Mouse (Mus musculus): ENCODE data around the gene Frg2f1. TPM values are rescaled to one million over a fixed set of nuclear protein-coding genes. Genes with fewer than 3 reads are reported as not detected.

The Frg2f1 gene
- polyA plus RNA-seq, 2 experiments: 0.53 to 1.1 TPM

DNA sequence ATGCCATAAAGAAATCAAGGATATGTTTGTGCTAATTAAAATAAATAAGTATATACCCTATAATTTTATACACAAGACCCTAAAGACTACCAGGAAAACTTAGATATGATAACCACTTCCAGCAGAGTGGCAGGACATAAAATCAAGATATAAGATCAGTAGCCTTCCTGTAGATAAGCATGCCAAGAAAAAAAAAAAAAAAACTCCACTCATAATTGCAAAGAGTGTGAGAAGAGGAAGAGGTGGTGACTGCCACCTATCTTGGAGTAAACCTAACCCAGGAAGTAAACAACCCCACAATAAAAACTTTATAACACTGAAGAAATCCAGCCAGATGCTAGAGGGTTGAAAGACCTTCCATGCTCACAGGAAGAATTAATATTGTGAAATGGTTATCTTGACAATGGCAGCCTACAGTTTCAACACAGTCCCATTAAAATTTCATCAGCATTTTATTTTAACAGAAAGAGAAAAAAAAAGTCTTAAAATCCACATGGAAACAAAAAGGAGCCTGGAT lies 12.9 kb downstream of the Frg2f1 start:
- no peaks in the 10 kb centered on the region for H3K4me1 ChIP-seq (replicated peaks; ENCODE audit: control insufficient read depth in 2 of 2, insufficient read depth in 2 of 2, low read length in 1 of 2)
- no peak overlapping the region for H3K4me2 ChIP-seq (ENCODE audit: low read depth)
- no peak overlapping the region for H3K27ac ChIP-seq
- H3K9ac ChIP-seq (replicated peaks): no peak overlapping the region
- DNase-seq (ENCODE audit: low read depth in 3 of 3, low spot score in 3 of 3): no peak
- no peaks in the 10 kb centered on the region for H3K27me3 ChIP-seq (ENCODE audit: control insufficient read depth, insufficient read depth, low read length)
- H3K9me3 ChIP-seq (ENCODE audit: control insufficient read depth, low read length): no peaks in the 10 kb centered on the region
- TF ChIP-seq CTCF (IDR thresholded peaks at IDR 0.05; ENCODE audit: low read depth) (no peak), EP300 (IDR thresholded peaks at IDR 0.05; ENCODE audit: low read depth) (no peak)
- H3K36me3 ChIP-seq (replicated peaks; ENCODE audit: control insufficient read depth, insufficient read depth, low read depth): no peaks in the 10 kb centered on the region
- no peak for ATAC-seq (ENCODE audit: insufficient read depth)
- H3K4me3 ChIP-seq (ENCODE audit: insufficient read depth in 1 of 2, low read depth in 2 of 2, low read length in 2 of 2): no peak overlapping the region

DNA sequence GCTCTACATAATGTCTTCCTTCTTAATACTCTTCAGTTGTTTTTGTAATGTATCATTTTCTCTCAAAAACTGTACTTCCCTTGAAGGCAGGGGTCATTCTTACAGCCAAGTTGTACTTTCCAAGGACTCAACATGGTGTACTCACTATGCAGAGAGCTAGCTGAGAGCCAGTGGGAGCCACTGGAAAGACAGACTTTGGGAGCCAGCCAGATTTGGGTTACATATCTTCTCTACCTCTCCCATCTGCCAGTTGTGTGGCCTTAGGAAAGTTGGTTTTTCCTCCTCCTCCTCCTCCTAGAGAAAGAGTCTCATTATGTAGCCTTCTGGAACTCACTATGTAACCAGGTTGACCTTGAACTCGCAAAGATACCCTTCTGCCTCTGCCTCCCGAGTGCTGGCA lies 14.9 kb downstream of the Frg2f1 start:
- Histone ChIP-seq H3K27me3 (ENCODE audit: control insufficient read depth, insufficient read depth, low read length) (no peaks in the 10 kb centered on the region), H3K9ac (replicated peaks) (no peak overlapping the region), H3K4me1 (replicated peaks; ENCODE audit: control insufficient read depth in 2 of 2, insufficient read depth in 2 of 2, low read length in 1 of 2) (no peaks in the 10 kb centered on the region), H3K36me3 (replicated peaks; ENCODE audit: control insufficient read depth, insufficient read depth, low read depth) (no peaks in the 10 kb centered on the region), H3K4me2 (ENCODE audit: low read depth) (no peak overlapping the region), H3K9me3 (ENCODE audit: control insufficient read depth, low read length) (no peaks in the 10 kb centered on the region), H3K27ac (no peak overlapping the region), H3K4me3 (ENCODE audit: insufficient read depth in 1 of 2, low read depth in 2 of 2, low read length in 2 of 2) (no peak overlapping the region)
- ATAC-seq (ENCODE audit: insufficient read depth): no peak
- WGBS (ENCODE audit: insufficient replicate concordance): 61% methylated on average over 2 of the region's 2 CpGs
- no peak for TF ChIP-seq CTCF (IDR thresholded peaks at IDR 0.05; ENCODE audit: low read depth)
- no peak for TF ChIP-seq EP300 (IDR thresholded peaks at IDR 0.05; ENCODE audit: low read depth)
- DNase-seq (ENCODE audit: low read depth in 3 of 3, low spot score in 3 of 3): no peak

- Histone ChIP-seq H3K27me3 (ENCODE audit: control insufficient read depth, insufficient read depth, low read length) (no peaks in the 10 kb centered on the region), H3K4me2 (ENCODE audit: low read depth) (no peak overlapping the region), H3K27ac (no peak overlapping the region), H3K4me3 (ENCODE audit: insufficient read depth in 1 of 2, low read depth in 2 of 2, low read length in 2 of 2) (no peak overlapping the region), H3K4me1 (replicated peaks; ENCODE audit: control insufficient read depth in 2 of 2, insufficient read depth in 2 of 2, low read length in 1 of 2) (no peaks in the 10 kb centered on the region), H3K36me3 (replicated peaks; ENCODE audit: control insufficient read depth, insufficient read depth, low read depth) (no peaks in the 10 kb centered on the region), H3K9ac (replicated peaks) (no peak overlapping the region), H3K9me3 (ENCODE audit: control insufficient read depth, low read length) (no peaks in the 10 kb centered on the region)
- ATAC-seq (ENCODE audit: insufficient read depth): no peak
- DNase-seq (ENCODE audit: low read depth in 3 of 3, low spot score in 3 of 3): no peak
- no peak for TF ChIP-seq EP300 (IDR thresholded peaks at IDR 0.05; ENCODE audit: low read depth)
- 63% methylated on average over 1 of the region's 1 CpGs for WGBS (ENCODE audit: insufficient replicate concordance)
These were observed 15.3 kb downstream of the Frg2f1 start for GRCm38 (mm10) chr4:119524010-119524409.

GRCm38 (mm10) chr4:119523575-119523974 lies 15.8 kb downstream of the Frg2f1 start:
- H3K9me3 ChIP-seq (ENCODE audit: control insufficient read depth, low read length): no peaks in the 10 kb centered on the region

GRCm38 (mm10) chr4:119512731-119513141 lies 26.6 kb downstream of the Frg2f1 start:
- Histone ChIP-seq H3K9me3 (ENCODE audit: control insufficient read depth, low read length) (no peaks in the 10 kb centered on the region), H3K4me2 (ENCODE audit: low read depth) (no peak overlapping the region), H3K4me3 (ENCODE audit: insufficient read depth in 1 of 2, low read depth in 2 of 2, low read length in 2 of 2) (no peak overlapping the region), H3K9ac (replicated peaks) (no peak overlapping the region), H3K27me3 (ENCODE audit: control insufficient read depth, insufficient read depth, low read length) (no peaks in the 10 kb centered on the region), H3K27ac (no peak overlapping the region), H3K4me1 (replicated peaks; ENCODE audit: control insufficient read depth in 2 of 2, insufficient read depth in 2 of 2, low read length in 1 of 2) (no peaks in the 10 kb centered on the region), H3K36me3 (replicated peaks; ENCODE audit: control insufficient read depth, insufficient read depth, low read depth) (no peaks in the 10 kb centered on the region)
- TF ChIP-seq EP300 (IDR thresholded peaks at IDR 0.05; ENCODE audit: low read depth) (no peak), CTCF (IDR thresholded peaks at IDR 0.05; ENCODE audit: low read depth) (no peak)
- ATAC-seq (ENCODE audit: insufficient read depth) (no peak), DNase-seq (ENCODE audit: low read depth in 3 of 3, low spot score in 3 of 3) (no peak)
- 41% methylated on average over 3 of the region's 3 CpGs for WGBS (ENCODE audit: insufficient replicate concordance)

More at GRCm38 (mm10) chr4:119523575-119523974, 15.8 kb downstream of the Frg2f1 start:
- 48% methylated on average over 4 of the region's 4 CpGs for WGBS (ENCODE audit: insufficient replicate concordance)
- Histone ChIP-seq H3K36me3 (replicated peaks; ENCODE audit: control insufficient read depth, insufficient read depth, low read depth) (no peaks in the 10 kb centered on the region), H3K4me1 (replicated peaks; ENCODE audit: control insufficient read depth in 2 of 2, insufficient read depth in 2 of 2, low read length in 1 of 2) (no peaks in the 10 kb centered on the region), H3K9ac (replicated peaks) (no peak overlapping the region), H3K27ac (no peak overlapping the region), H3K4me2 (ENCODE audit: low read depth) (no peak overlapping the region), H3K27me3 (ENCODE audit: control insufficient read depth, insufficient read depth, low read length) (no peaks in the 10 kb centered on the region), H3K4me3 (ENCODE audit: insufficient read depth in 1 of 2, low read depth in 2 of 2, low read length in 2 of 2) (no peak overlapping the region)
- no peak for TF ChIP-seq EP300 (IDR thresholded peaks at IDR 0.05; ENCODE audit: low read depth)
- ATAC-seq (ENCODE audit: insufficient read depth): no peak
- no peak for DNase-seq (ENCODE audit: low read depth in 3 of 3, low spot score in 3 of 3)

Measured in liver, embryonic 14.5 days (tissue).